Mouse (Mus musculus) frontal cortex, postnatal 25 days (tissue): ENCODE results near the gene Rnf180.

Experiments used
- DNase-seq, 2 experiments: peaks; one replicate each; pipeline ENCODE4 v3.0.0; 2022; ENCODE audit warnings: low spot score in 2 of 2

The Rnf180 gene

DNA sequence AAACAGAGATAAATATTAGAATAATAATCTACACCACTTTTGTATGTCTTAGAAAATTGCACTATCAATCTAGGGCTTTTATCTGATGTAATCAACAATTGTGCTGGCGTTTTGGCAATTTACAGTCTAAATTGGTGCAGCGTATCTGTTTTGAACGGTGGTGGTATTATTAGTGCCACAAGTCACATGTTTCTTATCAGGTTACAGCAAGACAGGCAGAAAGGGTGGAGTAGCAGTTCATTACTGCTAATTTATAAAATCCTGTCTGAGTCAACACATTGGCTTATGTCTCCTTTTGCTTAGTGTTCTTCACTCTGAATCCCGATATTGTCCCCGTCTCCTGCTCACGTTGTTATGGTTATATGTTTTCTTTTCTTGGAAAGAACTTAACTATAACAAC is 164.5 kb downstream of the Rnf180 start:
- DNase-seq: no peak

DNA sequence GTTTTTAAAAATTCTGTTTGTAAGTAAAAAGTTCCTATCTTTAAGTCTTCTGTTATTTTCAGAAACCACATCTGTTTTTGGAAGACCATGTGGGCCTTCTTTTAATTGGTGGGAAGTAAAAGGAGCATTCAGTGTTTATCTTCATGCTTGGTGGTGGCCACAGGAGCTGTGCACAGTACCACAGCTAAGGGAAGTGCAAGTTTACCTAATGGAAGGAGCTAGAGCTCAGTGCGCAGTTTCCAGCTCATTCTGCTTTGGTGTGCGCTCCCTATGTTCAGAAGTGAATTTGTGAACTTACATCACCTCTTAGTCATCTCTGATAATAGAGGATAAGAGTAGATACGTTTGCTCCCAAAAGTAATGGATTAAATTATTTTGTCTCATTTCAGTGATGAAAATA is 172.5 kb downstream of the Rnf180 start:
- DNase-seq: no peak

DNA sequence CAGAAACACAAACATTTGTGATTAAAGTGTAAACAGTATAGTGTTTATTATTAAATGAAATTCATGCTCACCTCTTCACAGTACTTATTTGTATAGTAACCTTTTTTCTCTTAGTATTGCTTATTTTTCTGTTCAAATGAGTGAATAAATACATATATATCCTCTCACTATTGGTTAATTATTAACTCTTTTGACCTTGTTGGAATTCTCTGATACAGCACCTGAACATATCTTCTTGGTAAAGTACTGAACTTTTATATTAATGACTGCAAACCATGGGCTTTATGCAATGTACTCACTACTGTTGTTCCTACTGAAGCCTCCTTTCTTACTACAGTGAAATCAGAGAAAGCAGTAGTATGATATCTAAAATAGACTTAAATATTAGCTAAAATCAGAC is 173.0 kb downstream of the Rnf180 start:
- DNase-seq: no peak

- DNase-seq: no peak
These were observed 183.0 kb downstream of the Rnf180 start for GRCm38 (mm10) chr13:105111599-105111998.

DNA sequence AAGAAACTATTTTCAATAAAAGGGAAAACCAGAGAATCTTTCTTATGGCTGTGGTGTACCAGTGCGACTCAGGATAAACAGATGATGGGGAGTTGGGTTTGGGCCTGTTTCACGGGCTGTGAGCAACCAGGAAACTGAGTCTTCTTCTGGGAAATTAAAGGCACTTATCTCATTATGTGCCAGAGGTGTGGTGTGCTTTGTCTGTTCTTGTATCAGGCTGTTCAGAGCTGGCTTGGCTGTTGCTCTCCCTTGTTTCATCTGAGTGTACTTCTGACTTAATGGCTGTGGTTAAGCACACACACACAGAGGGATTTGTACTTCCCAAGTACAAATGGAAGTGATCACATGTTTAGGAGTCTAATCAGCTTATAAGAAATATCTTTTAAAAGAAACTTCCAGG is 190.2 kb downstream of the Rnf180 start:
- DNase-seq: no peak

- no peak for DNase-seq
These were observed 193.9 kb downstream of the Rnf180 start for GRCm38 (mm10) chr13:105100705-105101104.

GRCm38 (mm10) chr13:105096316-105096715 is 198.3 kb downstream of the Rnf180 start:
- DNase-seq: no peak

DNA sequence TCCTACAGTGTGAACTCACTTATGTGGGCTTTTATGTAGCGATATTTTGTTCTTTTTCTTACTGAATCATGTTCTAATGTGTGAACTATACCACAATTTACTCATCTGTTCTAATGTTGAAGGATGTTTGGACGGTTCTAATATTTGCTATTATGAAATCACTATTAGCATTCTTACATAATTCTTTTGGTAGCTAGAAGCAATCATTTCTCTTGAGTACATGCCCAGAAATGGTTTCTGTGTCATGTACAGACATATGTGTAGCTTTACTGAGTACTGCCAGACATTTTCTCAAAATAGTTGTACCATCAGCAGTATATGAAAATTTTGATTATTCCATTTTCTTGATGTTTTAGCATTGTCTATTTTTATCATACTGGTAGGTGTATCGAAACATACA is 205.3 kb downstream of the Rnf180 start:
- DNase-seq: no peak

DNA sequence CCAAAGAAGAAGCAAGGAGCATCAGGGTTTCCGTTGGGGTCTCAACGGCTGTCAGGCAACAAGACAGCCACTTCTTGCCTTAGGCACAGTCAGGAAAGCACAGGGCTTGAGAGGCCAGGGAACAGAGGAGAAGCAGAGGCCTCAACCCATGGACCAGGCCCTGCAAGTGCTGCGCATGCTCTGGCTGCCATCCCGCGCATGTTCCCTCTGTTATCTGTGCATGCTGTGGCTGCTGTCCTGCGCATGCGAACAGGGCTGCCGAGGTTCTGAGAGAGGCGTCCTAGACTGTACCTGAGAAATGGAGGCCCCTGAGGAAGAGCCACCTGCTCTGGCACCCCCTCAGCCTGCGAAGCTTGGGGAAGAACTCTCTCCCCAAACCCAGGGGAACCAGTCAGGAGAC is 212.8 kb downstream of the Rnf180 start, which contains the start of gene 4933425L06Rik:
Gene 4933425L06Rik (plus strand): TSS at position 261 of the 400 bp plus-strand sequence.
- no peak for DNase-seq
